Mouse (Mus musculus) ZHBTc4 (cell line): ENCODE measurements around the gene Hic1.
"Not testable (repeated sequence)": the region's sequence is repeated elsewhere in the genome, so short reads cannot be mapped to it uniquely, and the experiment has no call there.

Experiments
- DNase-seq: peaks from one replicate; pipeline ENCODE4 v3.0.0-alpha.2; 2011; ENCODE audit warnings: low read depth, low spot score

Hic1 gene

DNA sequence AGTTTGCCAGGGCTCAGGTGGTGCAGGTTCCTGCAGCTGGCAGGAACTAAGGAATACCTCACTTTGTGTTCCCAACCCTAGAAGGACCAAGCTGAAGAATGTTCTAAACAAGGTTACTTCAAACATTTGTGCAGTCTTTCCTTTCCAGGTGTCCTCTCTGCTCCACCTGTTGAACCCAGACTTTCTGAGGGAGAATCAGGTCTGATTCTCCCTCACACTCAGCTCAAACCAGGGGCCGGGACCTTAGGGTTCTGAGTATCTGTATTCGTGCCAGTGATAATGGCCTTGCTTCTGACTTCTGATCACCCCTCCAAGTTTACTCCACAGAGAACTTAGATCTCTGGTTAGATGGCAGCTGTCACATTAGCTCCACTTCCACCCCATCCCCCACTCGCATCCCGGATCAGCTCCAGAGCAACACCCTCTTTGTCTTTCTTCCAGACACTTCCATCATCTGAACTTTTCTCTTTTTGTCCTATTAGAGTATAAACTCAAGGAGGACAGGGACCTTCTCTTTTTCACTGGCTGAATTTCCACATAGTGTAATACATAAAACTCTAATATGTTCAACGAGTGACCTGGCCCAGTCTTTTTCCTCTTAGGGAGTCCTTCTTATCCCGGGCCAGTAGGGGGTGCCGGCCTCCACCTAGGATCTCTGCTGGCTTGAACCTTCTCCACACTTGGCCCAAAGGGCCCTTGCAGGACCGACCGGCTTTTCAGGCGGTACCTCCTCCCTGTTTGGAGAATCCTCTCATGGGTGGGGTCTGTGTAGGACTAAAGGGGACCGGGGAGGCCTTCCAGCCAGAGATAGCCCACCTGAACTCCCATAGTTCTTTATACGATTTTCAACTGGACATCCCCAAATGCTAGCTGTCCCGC lies 23.3 kb upstream of the Hic1 start:
- DNase-seq, result peak; percentile 91

- no peak for DNase-seq
Measured at GRCm38 (mm10) chr11:75191841-75192240, 22.5 kb upstream of the Hic1 start.

DNA sequence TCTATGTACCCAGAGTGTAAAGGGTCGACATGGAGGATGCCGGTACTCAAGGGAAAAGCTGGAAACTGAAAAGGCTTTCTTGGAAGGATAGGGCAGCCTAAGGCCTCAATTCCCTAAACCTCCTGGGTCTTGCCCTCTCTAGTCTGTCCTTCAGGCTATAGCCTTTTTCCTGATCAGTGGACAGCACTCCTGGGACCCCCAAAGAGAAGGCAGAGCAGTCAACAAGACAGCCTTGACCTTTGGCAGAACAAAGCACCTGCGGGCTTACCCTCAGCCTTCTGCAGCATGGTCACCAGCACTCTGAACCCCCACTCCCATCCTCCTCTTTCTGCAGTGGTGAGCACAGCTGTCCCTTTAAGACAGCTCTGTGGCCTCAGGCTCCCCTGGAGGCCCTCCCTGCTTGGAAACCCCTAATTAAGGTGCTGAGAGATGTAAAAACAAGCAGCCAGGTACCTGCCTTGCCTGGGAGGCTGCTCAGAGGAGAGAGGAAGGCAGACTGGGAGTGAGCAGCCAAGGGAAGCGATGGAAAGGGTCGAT lies 21.7 kb upstream of the Hic1 start, which contains the start of gene Dph1:
TSS of gene Dph1 (minus strand) at position 337 of the 537 bp plus-strand sequence.
- DNase-seq, result no peak

GRCm38 (mm10) chr11:75190371-75190724 lies 21.0 kb upstream of the Hic1 start:
- peak; percentile 97 for DNase-seq

DNA sequence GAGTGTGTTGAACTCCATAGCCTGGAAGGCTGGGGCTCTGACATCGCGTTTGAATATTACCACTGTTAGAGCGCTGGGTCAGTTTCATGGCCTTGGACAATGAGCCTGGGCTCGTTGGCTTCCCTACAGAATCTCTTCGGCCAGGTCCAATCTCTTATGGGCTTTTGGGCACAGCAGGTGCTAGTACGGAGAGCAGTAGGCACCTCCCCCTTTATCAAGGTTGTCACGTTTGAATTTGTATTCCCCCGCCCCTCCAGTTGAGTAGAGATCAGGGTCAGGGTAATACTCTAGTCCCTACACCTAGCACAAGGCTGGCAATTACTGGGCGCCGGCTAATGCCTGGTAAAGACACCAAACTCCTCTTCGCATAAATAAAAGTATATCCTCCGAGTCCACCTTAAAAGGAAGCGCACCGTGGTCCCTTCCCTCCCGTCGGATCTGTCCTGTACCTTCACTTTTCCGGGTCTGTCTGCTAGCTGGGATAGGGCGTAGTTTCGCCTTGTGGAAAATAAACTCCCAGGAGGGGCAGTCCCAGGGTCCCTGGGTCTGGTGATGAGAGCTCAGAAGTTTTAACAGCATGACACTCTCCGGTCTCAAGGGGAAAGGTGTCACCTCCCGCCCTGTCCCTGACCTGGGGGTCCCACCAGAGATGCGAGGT lies 20.5 kb upstream of the Hic1 start:
- peak; percentile 62 for DNase-seq

GRCm38 (mm10) chr11:75184986-75185385 lies 15.7 kb upstream of the Hic1 start:
- no peak for DNase-seq

DNA sequence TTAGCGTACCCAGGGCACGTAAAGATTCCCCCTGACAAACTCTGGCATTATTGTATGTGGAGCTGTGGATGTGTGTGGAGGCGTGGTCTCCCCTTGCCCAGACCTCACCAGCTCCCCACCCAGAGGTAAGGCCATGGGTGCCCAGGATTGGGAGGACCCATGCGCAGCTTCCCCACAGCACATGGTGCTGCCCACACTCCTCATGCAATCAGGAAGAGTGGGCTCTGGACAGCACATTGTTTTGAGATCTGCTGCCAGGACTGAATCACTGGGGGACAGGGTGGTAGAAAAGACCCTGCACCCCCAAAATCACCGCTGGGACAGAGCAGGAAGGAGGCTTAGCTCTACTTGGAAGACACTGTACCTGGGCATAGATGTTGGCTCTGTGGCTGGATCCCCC lies 15.3 kb upstream of the Hic1 start:
- DNase-seq, result no peak

DNA sequence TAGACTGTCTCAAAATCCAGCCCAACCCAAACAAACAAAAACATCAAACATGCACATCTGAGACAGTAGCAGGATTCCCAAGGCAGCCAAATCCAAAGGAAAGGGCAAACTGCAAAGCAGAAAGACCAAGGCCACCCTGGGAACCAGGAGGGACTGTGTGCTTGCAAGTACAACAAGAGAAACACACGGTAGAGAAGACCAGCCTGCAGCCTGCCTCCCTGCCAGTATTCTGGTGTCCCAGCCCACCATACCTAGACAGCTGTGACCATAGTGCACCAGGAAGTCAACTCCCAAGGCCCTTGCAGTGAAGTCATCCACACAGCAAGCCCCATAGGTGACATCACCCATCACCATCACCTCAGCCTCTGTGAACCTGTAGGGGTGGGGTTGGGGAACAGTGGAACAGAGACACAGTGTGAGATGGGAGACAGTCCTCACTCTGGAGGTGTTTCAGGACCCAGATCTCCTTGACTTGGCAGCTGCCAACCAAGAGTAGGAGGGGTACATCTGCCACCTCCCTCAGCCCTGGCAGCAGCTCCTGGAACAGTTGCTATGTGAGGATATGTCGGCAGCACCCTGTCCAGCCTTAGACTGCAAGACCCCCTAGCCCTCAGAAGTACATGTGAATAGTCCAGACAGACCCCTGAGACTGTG lies 14.7 kb upstream of the Hic1 start:
- no peak for DNase-seq

- peak; percentile 98 for DNase-seq
Measured at GRCm38 (mm10) chr11:75178672-75179208, 9.4 kb upstream of the Hic1 start, which contains the start of gene Ovca2. Gene Ovca2 (minus strand): TSS chr11:75178835.

DNA sequence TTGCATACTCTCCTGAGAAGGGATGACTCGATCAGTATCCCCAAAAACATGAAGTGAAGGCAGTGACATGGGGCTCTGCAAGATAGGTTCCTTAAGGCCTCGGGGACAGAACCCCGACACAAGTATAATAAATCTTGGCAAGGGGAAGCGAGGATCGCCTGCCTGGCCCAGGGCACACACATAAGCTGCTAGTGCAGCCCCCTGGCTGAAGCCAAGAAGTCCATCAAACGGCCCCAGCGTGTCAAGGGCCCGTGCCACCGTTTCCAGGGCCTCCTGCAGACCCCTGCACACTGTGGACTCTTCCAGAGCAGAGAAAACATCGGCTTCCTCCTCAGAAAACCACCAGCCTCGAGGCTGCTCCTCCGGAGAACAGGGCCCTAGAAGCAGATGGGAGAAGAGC lies 8.7 kb upstream of the Hic1 start:
- peak; percentile 9 for DNase-seq

GRCm38 (mm10) chr11:75174574-75174973 lies 5.3 kb upstream of the Hic1 start:
- DNase-seq, result not testable (repeated sequence)

DNA sequence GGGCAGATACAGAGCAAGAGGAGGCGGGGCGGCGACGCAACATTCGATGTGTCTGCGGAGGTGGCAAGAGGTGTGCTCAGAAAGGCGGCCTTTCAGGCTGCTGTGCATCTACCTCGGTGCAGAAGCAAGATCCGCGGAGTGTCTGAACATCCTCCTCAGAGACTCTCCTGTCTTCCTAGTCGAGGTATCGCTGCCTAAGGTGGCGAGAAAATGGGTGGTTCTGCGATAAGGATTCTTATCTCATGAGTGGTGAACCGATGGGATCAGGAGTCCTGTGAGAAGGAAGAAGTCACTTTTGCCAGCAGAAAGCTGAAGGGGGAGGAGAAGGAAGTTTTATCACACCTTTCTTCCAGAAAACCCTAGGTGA lies 4.5 kb upstream of the Hic1 start:
- no peak for DNase-seq

DNA sequence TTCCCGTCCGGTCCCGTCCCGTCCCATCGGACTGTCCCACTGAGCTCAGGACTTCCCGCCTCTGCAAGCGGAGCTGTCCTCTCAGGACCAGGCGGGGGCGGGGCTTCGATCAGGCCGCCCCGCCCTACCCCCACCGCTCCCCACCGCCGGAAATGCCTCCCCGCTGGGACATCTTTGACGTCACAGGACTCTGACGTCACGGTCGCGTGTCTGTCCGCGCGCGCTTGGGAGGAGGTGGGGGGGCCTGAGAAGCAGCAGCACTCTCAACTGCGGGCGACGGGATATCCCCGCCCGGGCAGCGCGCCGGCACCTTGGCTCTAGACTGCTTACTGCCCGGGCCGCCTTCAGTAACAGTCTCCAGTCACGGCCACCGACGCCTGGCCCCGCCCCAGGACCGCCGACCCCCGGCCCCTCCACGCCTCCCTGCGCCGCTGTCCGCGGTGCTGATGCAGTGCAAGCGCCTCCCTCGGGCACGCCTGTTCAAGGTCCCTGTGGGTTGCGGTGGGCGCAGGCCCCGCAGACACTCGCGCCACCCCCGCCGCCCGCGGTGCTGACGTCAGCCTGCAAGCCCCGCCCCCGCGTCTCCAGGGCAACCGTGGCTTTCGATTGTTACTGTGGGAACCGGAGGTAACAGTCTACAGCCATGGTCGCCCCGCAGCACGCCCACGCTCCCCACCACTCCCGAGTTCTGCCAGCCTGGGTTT lies 3.9 kb upstream of the Hic1 start:
- peak; percentile 95 for DNase-seq

DNA sequence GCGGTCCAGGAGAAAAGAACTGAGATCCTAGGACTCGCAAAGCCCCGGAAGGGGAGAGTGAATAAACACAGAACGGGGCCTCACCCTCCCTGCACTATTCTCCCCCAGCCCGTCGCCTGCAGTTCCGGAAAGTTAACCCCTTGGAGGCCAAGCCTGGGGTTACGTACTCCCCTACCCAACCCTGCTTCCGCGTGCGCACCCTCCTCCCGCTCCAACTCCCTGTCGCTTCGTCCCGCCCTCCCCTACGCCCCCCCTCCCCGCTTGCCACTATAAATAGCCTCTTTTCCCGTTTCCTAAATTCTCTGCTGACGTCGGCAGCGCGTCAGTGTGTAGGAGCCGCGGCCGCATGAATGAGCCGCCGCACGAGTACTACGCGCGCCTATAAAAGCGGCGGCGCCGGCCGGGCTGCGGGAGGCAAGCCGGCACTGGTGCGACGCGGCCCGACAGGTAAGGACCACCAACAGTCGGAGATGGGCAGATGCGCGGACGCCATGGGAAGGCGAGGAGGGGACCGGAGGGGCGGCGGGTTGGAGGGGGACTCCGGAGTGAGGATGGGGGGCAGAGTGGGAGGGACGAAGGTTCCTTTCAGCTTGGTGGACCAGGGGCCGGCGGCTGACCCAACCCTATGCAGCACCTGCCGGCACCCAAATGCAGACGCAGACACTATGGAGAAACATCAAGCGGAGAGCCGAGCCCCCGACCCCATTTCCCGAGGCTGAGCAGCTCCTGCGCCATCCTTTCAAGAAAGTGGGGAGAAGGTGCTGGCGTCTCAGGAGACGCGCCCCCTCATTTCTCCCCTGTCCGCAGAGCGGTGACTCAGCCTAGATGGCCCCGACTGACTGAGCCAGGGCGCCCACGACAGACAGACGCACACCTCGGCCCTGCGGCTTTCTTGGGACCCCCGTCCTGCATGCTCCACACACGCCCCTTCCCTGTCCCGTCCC lies 3.1 kb upstream of the Hic1 start:
- DNase-seq, result peak; percentile 59

- DNase-seq, result no peak
Measured at GRCm38 (mm10) chr11:75171186-75171865, 2.0 kb upstream of the Hic1 start.

GRCm38 (mm10) chr11:75170136-75170751 lies 925 bp upstream of the Hic1 start:
- DNase-seq, result peak; percentile 95

GRCm38 (mm10) chr11:75168590-75169361 lies 543 bp downstream of the Hic1 start:
- DNase-seq, result peak; percentile 93
